Mouse (Mus musculus) ovary, adult 18-20 months (tissue): ENCODE data around the gene Gm11444.

Experiments used
- DNase-seq: peaks from one replicate; pipeline ENCODE4 v3.0.0; 2022; ENCODE audit warnings: low spot score, mixed read lengths

Gene Gm11444

GRCm38 (mm10) chr11:85812201-85812966 is 37.7 kb downstream of the Gm11444 start:
- peak; percentile 34 for DNase-seq

GRCm38 (mm10) chr11:85811676-85812075 is 38.5 kb downstream of the Gm11444 start:
- DNase-seq, result no peak

GRCm38 (mm10) chr11:85811229-85811628 is 38.9 kb downstream of the Gm11444 start:
- no peak for DNase-seq

GRCm38 (mm10) chr11:85807353-85807752 is 42.8 kb downstream of the Gm11444 start:
- no peak for DNase-seq

- DNase-seq, result no peak
These were observed 44.4 kb downstream of the Gm11444 start for GRCm38 (mm10) chr11:85805779-85806178.

GRCm38 (mm10) chr11:85804048-85804447 is 46.1 kb downstream of the Gm11444 start:
- peak; percentile 39 for DNase-seq

- DNase-seq, result no peak
These were observed 49.8 kb downstream of the Gm11444 start for GRCm38 (mm10) chr11:85800380-85800779.

- DNase-seq, result no peak
These were observed 50.3 kb downstream of the Gm11444 start for GRCm38 (mm10) chr11:85799856-85800255.

GRCm38 (mm10) chr11:85799456-85799855 is 50.7 kb downstream of the Gm11444 start:
- DNase-seq, result no peak
